Mouse (Mus musculus) neural tube, embryonic 13.5 days (tissue): ENCODE measurements around the gene Gpr146. TPM values are rescaled to one million over a fixed set of nuclear protein-coding genes. Genes with fewer than 3 reads are reported as not detected.

Source experiments
- ATAC-seq: fragments of 200-750 bp; cut with Nextera tagmentation; 2 replicates; pipeline ENCODE4 v1.8.0; 2017; ENCODE audit warnings: low read depth, mild to moderate bottlenecking, moderate TSS enrichment, moderate library complexity
- H3K27ac ChIP-seq: fragments of 300-500 bp; sonication (generic); replicated peaks from 2 replicates; pipeline ENCODE4 v1.5.1; 2015; ENCODE audit warnings: moderate library complexity, mild to moderate bottlenecking, inconsistent platforms
- H3K27me3 ChIP-seq: fragments of 300-500 bp; sonication (generic); 2 replicates; pipeline ENCODE4 v1.6.1; 2015; ENCODE audit warnings: mild to moderate bottlenecking, inconsistent platforms
- H3K36me3 ChIP-seq: fragments of 300-500 bp; sonication (generic); 2 replicates; pipeline ENCODE4 v1.6.1; 2015; ENCODE audit warnings: mild to moderate bottlenecking, inconsistent platforms
- H3K4me1 ChIP-seq: fragments of 300-500 bp; sonication (generic); replicated peaks from 2 replicates; pipeline ENCODE4 v1.6.1; 2015; ENCODE audit warnings: inconsistent platforms
- H3K4me2 ChIP-seq: fragments of 300-500 bp; sonication (generic); 2 replicates; pipeline ENCODE4 v1.6.1; 2015; ENCODE audit warnings: inconsistent platforms, mild to moderate bottlenecking, moderate library complexity
- H3K4me3 ChIP-seq: fragments of 300-500 bp; sonication (generic); 2 replicates; pipeline ENCODE4 v1.5.1; 2015; ENCODE audit warnings: mild to moderate bottlenecking, inconsistent platforms
- H3K9ac ChIP-seq: fragments of 300-500 bp; sonication (generic); 2 replicates; pipeline ENCODE4 v1.6.1; 2015; ENCODE audit warnings: moderate library complexity, mild to moderate bottlenecking, inconsistent platforms
- H3K9me3 ChIP-seq: fragments of 300-500 bp; sonication (generic); 2 replicates; pipeline ENCODE4 v1.6.1; 2016; ENCODE audit warnings: inconsistent platforms
- WGBS: fragments of 180-500 bp; shearing (Covaris S2); methylation state at CpG from one replicate; pipeline ENCODE4 v1.1.7; 2015; 5-methylcytosine and 5-hydroxymethylcytosine counted together
- polyA plus RNA-seq: library from polyadenylated mRNA; unstranded; fragments of >200 nt; fragmentation: Nextera tagmentation; extraction: Ambion mirVana; gene quantifications from 2 replicates; pipeline ENCODE4 v1.2.1, GENCODE M21; 2015

The Gpr146 gene
- polyA plus RNA-seq, 1 experiment from 2014 or later: 1.8 TPM

DNA sequence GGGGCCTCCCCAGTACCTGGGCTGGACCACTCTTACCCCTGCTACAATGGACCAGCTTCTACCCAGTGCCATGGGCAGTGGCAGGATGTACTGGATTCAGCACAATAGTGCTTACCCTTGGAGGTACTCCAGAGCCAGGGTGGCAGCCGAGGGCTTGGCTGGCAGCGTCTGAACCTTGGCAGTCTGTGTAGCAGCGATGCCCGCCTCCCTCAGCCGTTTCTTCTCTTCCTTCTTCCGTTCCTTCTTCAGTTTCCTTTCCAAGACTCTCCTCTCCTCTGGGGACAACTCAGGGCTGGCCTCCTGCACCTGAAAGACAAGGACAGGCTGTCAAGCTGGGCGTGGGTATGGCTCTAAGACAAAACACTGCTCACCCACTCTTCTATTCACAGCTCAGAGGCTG lies 13.6 kb upstream of the Gpr146 start:
- H3K36me3 ChIP-seq: no peaks in the 10 kb centered on the region
- ATAC-seq: no peak

DNA sequence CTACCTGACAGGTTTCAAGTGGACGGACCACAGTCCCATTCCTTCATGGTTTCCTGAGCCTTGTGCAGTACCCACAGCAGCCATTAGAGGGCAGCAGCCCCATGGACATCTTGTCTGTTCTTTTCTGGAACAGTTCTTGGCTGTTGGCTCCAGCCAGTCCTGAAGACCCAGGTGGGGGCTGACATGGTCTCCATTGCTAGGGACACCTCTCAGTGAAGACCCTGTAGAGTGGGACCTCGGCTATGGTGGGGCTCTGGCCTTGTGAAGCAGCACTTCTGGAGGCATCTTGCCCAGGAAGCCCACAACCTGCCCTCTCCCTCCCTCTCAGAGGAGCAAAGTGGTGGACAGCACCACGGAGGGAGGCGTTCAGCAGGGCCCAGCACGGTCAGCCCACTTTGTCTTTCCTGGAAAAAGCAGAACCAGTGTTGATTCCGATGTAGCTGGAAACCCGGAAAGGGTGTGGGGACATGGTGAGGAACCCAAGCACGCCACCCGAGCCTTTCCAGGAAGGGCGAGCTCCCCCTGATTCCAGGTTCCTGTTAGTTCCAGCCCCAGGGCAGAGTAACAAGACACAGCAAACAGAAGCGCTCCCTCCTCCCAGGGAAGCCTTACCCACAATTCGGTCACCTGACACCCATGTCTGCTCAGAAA lies 13.1 kb upstream of the Gpr146 start:
- Histone ChIP-seq H3K4me3 (no peak overlapping the region), H3K36me3 (no peaks in the 10 kb centered on the region), H3K27me3 (no peaks in the 10 kb centered on the region), H3K27ac (peak overlapping the region; percentile 57), H3K4me1 (peaks cover 13% of the 10 kb centered on the region), H3K9ac (peak overlapping the region; percentile 38), H3K4me2 (no peak overlapping the region), H3K9me3 (no peaks in the 10 kb centered on the region)
- WGBS: 43% methylated on average over 12 of the region's 12 CpGs
- ATAC-seq: peak; percentile 77

More for the DNA sequence above, 13.6 kb upstream of the Gpr146 start:
- H3K4me3 ChIP-seq: no peak overlapping the region
- no peak overlapping the region for H3K27ac ChIP-seq
- H3K27me3 ChIP-seq: no peaks in the 10 kb centered on the region
- no peak overlapping the region for H3K9ac ChIP-seq
- no peak overlapping the region for H3K4me2 ChIP-seq
- H3K9me3 ChIP-seq: no peaks in the 10 kb centered on the region
- 74% methylated on average over 7 of the region's 7 CpGs for WGBS
- H3K4me1 ChIP-seq: peaks cover 13% of the 10 kb centered on the region

DNA sequence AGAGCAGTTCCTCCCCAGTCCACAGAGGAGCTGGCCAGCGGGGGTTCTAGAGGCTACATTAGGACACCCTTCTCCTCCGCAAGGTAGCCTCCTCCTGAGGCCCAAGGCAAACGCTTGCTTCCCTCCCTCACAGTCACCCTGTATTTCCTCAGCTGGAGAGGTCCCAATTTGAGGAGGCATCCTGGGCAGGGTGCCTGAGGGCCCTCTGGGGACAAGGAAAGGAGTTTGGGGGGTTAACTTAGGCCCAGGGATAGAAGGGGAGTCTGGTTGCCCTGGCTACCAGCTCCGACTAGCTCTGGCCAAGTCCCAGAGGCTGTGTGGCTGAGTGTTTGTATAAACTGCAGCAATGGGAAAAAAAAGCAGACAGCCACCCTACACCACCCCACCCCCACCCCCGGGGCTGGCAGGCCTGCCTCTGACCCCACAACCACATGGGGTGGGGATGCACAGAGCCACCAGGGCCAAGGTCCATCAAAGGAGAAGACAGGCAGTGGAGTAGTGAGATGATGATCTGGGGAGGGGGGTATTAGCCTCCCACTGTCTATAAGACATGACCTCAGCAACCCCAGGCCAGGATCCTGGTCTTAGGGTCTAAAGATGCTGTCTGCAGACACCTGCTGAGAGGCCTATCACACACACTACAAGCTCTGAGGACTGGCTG lies 12.5 kb upstream of the Gpr146 start:
- Histone ChIP-seq H3K9ac (peak overlapping the region; percentile 38), H3K4me3 (no peak overlapping the region), H3K27ac (peak overlapping the region; percentile 57), H3K9me3 (no peaks in the 10 kb centered on the region), H3K36me3 (no peaks in the 10 kb centered on the region), H3K4me1 (peaks cover 16% of the 10 kb centered on the region), H3K4me2 (no peak overlapping the region), H3K27me3 (no peaks in the 10 kb centered on the region)
- peak; percentile 38 for ATAC-seq
- WGBS: 37% methylated on average over 5 of the region's 5 CpGs

DNA sequence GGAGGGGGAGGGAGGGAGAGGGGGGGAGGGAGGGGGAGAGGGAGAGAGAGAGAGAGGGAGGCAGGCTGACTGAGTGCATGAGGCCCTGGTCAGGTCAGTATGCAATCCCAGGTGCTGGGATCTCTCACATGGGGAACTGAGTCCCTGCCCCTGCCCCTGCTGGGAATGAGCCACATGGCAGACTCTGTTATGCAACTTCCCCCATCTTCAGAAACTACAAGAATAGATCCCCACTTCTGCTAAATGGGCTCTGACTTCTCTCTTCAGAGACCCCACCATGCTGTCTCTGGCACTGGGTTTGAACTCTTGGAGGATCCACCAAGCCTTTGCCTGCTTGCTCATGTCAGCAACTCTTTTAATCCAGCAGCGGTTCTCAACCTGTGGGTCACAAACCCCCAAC lies 11.7 kb upstream of the Gpr146 start:
- Histone ChIP-seq H3K4me1 (peaks cover 24% of the 10 kb centered on the region), H3K36me3 (no peaks in the 10 kb centered on the region), H3K4me3 (no peak overlapping the region), H3K27me3 (no peaks in the 10 kb centered on the region), H3K4me2 (no peak overlapping the region), H3K9ac (no peak overlapping the region), H3K27ac (no peak overlapping the region), H3K9me3 (no peaks in the 10 kb centered on the region)
- 91% methylated on average over 1 of the region's 1 CpGs for WGBS
- no peak for ATAC-seq

DNA sequence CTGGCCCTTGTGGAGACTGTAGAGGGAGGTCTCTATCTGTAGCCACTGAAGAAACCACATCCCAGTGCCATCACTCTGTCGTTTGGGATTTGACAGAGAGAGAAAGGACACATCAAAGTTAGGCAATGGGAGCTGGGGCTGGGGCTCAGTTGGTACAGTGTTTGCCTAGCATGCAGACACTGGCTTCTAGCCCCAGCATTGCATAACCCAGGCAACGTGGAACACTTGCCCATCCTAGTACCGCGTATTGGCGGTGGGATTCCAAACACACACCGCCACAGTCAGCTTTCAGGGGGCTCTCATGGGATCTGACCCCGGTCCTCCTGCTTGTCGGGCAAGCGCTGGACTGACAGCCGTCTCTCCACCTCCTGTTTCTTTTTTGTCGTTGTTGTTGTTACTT lies 11.0 kb upstream of the Gpr146 start:
- no peaks in the 10 kb centered on the region for H3K27me3 ChIP-seq
- ATAC-seq: no peak
- no peak overlapping the region for H3K4me3 ChIP-seq
- no peaks in the 10 kb centered on the region for H3K36me3 ChIP-seq
- 77% methylated on average over 11 of the region's 11 CpGs for WGBS
- peaks cover 30% of the 10 kb centered on the region for H3K4me1 ChIP-seq
- H3K9ac ChIP-seq: no peak overlapping the region
- no peak overlapping the region for H3K27ac ChIP-seq
- no peaks in the 10 kb centered on the region for H3K9me3 ChIP-seq
- H3K4me2 ChIP-seq: no peak overlapping the region

DNA sequence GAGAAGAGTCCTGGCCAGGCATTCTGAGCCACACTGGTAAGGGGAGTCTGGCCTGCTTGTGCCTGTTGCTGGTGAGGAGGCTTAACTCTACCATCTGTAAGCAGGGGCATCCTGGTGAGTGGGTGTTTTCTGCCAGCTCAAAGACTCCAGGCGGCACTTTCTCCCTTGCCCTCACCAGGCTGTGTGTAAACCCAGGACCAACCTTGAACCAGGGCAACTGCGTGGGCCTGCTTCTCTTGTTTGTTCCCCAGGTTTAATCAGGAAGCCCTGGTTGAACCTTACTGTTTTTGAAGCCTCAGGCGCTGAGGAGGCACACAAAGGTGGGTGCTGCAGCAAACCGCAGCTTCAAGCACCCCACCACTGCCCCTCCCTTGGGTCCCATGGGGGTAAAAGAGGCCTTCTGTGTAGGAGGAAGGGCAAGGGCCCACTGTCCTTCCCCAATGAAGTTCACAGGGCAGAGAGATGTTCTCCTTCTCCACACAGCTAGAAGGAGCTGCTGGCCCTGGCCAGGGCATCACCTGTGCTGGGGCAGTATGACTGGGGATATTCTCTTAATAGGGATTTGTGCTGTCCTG lies 9.5 kb upstream of the Gpr146 start:
- ATAC-seq: no peak
- Histone ChIP-seq H3K9ac (no peak overlapping the region), H3K4me3 (no peak overlapping the region), H3K27ac (no peak overlapping the region), H3K4me2 (no peak overlapping the region), H3K27me3 (no peaks in the 10 kb centered on the region), H3K4me1 (peaks cover 43% of the 10 kb centered on the region), H3K36me3 (no peaks in the 10 kb centered on the region), H3K9me3 (no peaks in the 10 kb centered on the region)
- 92% methylated on average over 4 of the region's 4 CpGs for WGBS

DNA sequence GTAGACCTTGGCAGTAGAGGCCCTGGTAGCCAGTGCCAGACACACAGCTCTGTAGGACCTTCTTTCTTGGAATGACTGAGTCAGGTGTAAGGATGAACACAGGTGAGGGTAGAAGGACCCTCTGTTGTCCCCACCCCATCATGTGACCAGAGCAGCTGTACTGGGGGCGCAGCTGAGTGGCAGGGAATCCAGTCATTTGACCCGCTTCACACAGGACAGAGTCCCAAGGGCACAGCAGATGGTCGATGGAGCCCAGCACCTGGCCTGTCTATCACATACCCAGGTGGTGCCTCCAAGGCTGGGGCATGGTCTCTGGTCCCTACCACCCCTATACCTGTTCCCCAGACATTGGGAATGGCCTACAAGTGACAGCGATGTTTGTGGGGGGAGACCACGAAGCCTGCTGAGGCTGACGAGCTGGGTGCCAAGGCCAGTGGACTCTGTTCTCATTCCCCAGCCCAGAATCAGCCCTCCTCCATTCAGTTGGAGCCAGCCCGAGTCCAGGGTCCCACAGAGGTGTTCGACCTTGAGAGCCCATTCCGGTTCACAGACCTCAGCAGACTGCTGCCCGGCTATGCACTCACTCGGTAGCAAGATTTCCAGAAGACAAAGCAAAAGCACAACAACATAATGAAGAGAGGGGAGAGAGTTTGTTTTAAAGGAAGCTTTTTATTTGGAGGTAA lies 8.7 kb upstream of the Gpr146 start:
- Histone ChIP-seq H3K9ac (no peak overlapping the region), H3K4me3 (no peak overlapping the region), H3K27me3 (no peaks in the 10 kb centered on the region), H3K27ac (no peak overlapping the region), H3K4me1 (peaks cover 43% of the 10 kb centered on the region), H3K4me2 (no peak overlapping the region), H3K36me3 (no peaks in the 10 kb centered on the region), H3K9me3 (no peaks in the 10 kb centered on the region)
- WGBS: 88% methylated on average over 11 of the region's 11 CpGs
- ATAC-seq: no peak

DNA sequence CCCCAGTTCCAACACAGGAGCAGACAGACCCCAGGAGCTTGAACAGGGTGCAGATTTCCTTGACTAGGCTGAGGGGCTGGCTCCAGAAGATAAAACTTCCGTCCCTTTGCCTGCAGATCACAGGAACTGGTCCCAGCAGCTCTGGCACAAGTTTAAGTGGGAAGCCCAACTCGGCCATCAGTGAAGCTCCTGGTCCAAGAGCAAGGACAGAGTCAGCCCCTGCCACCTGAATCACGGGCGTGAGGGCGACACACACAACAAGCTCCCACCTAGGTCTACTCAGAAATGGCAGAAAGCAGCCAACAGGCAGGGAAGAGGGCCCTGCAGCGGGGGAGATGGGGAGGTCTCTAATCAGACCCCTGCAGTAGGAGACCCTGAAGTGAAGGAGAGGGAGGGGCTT lies 7.2 kb upstream of the Gpr146 start:
- 0 out of 2 replicates have a peak overlapping the region, but pooled peaks have one; percentile 93 for H3K9ac ChIP-seq
- H3K27me3 ChIP-seq: no peaks in the 10 kb centered on the region
- H3K27ac ChIP-seq: no peak overlapping the region
- H3K4me1 ChIP-seq: peaks cover 31% of the 10 kb centered on the region
- H3K9me3 ChIP-seq: no peaks in the 10 kb centered on the region
- H3K4me2 ChIP-seq: no peak overlapping the region
- H3K4me3 ChIP-seq: no peak overlapping the region
- no peak for ATAC-seq
- WGBS: 93% methylated on average over 6 of the region's 6 CpGs
- no peaks in the 10 kb centered on the region for H3K36me3 ChIP-seq

DNA sequence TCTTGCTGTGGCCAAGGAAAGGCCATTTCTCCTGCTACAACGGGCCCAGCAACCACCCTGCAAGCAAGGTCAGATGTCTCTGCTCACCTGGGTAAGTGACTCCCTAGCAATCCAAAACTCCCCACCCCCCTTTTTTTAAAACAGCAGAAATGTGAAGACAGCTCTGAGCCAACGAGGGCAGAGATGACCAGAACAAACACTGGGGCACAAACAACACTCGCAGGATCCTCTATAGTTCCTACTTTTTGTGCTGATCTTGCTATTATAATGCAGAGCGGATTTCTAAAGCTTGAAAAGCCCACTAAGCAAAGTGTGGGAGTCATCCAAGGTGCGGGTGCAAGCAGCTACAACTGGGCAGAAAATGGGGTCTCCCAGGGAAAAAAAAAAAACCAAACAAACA lies 6.4 kb upstream of the Gpr146 start:
- H3K9ac ChIP-seq: peak overlapping the region; percentile 93
- no peaks in the 10 kb centered on the region for H3K9me3 ChIP-seq
- peaks cover 30% of the 10 kb centered on the region for H3K4me1 ChIP-seq
- peak overlapping the region; percentile 71 for H3K4me3 ChIP-seq
- H3K36me3 ChIP-seq: no peaks in the 10 kb centered on the region
- ATAC-seq: no peak
- 60% methylated on average over 5 of the region's 5 CpGs for WGBS
- no peaks in the 10 kb centered on the region for H3K27me3 ChIP-seq
- peak overlapping the region; percentile 87; the same call in 1 of the 2 replicates for H3K27ac ChIP-seq
- peak overlapping the region; percentile 80 for H3K4me2 ChIP-seq

DNA sequence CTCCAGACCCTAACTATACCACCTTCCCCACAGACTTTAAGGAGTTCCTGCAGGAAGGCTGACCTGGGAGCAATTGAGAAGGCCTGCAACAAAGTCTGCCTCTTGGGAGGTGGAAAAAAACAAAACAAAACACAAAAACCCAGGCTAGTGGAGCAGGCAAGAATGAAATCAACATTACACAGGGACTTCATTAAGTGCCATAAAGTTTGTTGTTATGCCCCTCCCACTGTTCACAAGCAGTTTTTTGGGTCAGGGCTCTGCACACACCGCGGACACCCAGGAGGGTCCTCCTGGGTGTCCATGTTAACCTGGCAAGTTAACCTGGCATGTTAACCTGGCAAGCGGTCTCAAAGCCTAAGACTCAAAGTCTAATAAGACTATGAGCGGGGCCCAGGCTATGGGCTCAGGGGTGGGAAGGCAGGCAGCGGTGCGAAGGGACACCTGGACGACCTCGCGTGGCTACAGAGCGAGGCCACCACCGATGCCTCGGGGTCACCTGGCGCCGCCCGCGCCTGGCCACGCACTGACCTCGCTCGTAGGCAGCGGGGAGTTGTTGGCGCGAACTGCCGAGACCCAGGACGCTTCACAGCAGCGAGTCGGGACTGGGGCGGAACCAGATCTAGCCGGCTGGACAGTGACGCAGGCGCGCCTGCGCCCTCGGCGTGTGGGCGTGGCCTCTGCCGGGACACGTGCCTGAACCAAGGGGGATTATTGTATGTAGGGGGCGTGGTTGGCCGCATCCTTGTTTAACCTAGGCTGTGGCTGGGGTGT lies 5.7 kb upstream of the Gpr146 start:
- peak; percentile 95 for ATAC-seq
- Histone ChIP-seq H3K9ac (peak overlapping the region; percentile 93), H3K4me1 (peaks cover 30% of the 10 kb centered on the region), H3K27ac (peak overlapping the region; percentile 87), H3K4me3 (peak overlapping the region; percentile 71), H3K27me3 (no peaks in the 10 kb centered on the region), H3K9me3 (no peaks in the 10 kb centered on the region), H3K4me2 (peak overlapping the region; percentile 80), H3K36me3 (no peaks in the 10 kb centered on the region)
- 2% methylated on average over 39 of the region's 39 CpGs for WGBS

DNA sequence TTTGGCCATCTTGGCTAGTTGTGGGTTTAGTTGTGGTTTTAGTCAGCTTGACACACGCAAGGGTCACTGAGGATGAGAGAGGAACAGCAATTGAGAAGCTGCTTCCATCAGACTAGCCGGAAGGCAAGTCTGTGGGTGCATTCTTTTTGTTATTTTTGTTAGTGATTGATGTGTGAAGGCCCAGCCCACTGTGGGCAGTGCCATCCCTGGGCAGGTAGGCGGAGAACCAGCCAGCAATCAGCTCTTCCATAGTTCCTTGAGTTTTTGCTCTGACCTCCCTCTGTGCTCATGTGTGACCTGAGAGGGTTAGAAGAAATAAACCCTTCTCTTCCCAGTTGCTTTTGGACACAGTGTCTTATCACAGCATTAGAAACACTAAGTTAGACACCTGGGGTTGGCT lies 4.4 kb upstream of the Gpr146 start:
- Histone ChIP-seq H3K36me3 (no peaks in the 10 kb centered on the region), H3K4me1 (peaks cover 39% of the 10 kb centered on the region), H3K9ac (no peak overlapping the region; the same call in 1 of the 2 replicates), H3K4me3 (no peak overlapping the region), H3K27ac (no peak overlapping the region), H3K4me2 (no peak overlapping the region), H3K27me3 (no peaks in the 10 kb centered on the region), H3K9me3 (no peaks in the 10 kb centered on the region)
- 81% methylated on average over 3 of the region's 3 CpGs for WGBS
- no peak for ATAC-seq
